Mouse (Mus musculus) spleen, adult 12 weeks (tissue): Measurements from ENCODE around the gene Qk.

ENCODE experiments used
- DNase-seq: peaks from one replicate; pipeline ENCODE4 v3.0.0; 2022; ENCODE audit warnings: low spot score

The Qk gene

DNA sequence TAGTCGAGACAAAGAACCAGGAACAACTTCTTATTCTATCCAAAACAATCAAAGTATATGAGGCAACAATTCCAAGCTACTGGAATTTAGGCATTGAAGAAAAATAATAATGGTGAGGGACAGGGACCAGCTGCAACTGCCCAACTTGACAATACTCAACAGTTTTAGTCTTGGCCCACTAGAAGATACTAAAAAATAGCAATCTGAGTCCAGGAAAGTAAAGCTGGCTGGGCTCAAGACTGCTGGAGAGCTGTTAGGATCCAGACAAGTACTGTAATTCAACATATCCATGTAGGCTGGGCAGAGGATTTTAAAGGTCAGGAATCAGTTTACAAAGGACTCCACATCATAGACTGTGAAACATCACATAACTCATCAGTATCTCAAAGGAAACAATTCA lies 79.6 kb downstream of the Qk start:
- no peak for DNase-seq

DNA sequence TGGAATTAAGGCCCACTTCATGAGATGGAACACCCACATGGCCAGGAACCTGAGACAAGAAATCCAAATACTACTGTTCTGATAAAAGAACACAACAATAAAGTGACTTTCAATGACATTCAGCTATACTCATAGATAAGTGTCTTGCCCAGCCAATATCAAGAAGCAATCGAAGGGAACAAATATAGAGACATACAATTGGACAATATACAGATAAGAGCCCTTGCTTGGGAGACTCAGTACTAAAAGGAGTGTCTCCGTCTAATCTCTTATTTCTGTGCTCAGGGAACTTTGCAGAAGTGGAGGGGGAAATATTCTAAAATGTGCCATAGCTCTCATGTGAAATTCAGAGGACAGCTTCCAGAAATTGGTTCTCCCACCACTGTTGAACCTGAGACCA lies 83.1 kb downstream of the Qk start:
- DNase-seq: no peak

- DNase-seq: no peak
Observed at GRCm38 (mm10) chr17:10232406-10232805, 87.2 kb downstream of the Qk start.

DNA sequence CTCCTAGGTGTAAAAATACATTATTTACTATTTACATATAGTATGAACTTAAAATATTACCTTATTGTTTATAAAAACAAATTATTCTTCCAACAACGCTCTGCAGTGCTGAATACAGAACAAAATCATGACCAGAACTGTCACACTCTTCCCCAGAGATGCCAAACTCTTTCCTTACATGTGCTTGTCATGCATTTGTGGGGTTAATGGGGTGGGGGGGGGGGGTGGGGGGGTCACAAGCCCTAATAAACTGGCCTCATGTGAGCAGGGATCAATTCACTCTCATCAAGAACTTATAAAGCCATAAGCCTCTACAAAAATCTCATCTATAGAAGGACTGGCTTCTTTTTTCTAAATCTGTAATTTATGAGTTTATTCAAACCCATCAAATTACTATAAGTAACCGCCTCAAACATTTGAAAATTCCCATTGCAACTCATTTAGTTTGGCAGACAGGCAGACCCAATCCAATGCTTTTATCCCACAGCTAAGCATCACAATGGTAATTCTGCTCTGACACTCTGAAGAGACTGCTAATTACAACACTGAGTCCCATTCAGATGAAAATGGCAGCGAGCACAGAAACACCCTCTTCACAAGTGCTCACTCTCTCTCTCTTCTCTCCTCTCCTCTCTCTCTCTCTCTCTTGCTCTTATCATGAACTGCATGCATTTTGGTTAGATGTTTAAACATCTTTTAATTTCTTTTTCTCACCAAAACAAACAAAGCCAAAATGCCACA lies 91.7 kb downstream of the Qk start:
- DNase-seq: no peak

GRCm38 (mm10) chr17:10216164-10216563 lies 103.5 kb downstream of the Qk start:
- DNase-seq: no peak

GRCm38 (mm10) chr17:10209154-10209777 lies 110.4 kb downstream of the Qk start:
- no peak for DNase-seq

- DNase-seq: no peak
Observed at GRCm38 (mm10) chr17:10198662-10199061, 121.0 kb downstream of the Qk start.

GRCm38 (mm10) chr17:10198231-10198630 lies 121.4 kb downstream of the Qk start:
- no peak for DNase-seq

- DNase-seq: no peak
Observed at GRCm38 (mm10) chr17:10195703-10196102, 124.0 kb downstream of the Qk start.

GRCm38 (mm10) chr17:10190857-10191256 lies 128.8 kb downstream of the Qk start:
- DNase-seq: no peak

DNA sequence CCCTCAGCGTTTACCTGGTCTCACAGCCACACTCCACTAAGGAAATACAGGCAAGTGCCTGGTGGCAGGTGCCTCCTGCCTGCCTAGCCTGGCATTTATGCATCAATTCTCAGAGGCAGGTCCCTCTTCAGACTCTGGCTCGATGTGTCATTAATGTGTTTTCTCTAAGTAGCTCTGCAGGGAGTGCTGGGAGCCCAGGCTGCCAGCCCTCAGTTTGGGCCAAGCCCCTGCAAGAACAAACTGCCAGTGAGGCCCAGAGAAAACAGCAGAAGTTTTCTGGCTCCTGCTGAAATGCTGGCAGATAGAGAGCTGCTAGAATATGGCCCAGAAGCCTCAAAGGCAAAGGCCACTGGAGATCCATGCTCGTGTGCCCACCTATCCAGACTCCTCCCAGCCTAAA lies 131.2 kb downstream of the Qk start:
- no peak for DNase-seq

GRCm38 (mm10) chr17:10187431-10188020 lies 132.1 kb downstream of the Qk start:
- DNase-seq: no peak

- DNase-seq: no peak
Observed at GRCm38 (mm10) chr17:10181761-10182160, 137.9 kb downstream of the Qk start.

- no peak for DNase-seq
Observed at GRCm38 (mm10) chr17:10177096-10177495, 142.6 kb downstream of the Qk start.

DNA sequence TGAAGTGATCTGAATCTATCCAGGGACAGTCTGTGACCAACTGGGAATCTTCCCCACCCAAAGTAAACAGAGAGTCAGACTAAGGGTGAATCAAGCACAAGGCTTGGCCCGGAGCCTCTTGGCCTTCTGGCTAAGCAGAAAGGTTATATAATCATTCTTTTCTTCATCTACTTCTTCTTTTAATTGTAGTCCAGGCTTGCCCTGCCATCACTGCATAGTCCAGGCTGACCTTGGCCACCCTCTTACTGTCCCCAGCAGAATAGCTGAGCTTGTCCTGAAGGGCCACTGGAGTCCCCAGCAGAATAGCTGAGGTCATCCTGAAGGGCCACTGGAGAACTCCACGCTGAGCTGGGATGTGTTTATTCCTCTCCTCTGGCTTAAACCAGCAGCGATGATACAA lies 158.4 kb downstream of the Qk start:
- DNase-seq: no peak

GRCm38 (mm10) chr17:10160415-10160814 lies 159.2 kb downstream of the Qk start:
- no peak for DNase-seq

DNA sequence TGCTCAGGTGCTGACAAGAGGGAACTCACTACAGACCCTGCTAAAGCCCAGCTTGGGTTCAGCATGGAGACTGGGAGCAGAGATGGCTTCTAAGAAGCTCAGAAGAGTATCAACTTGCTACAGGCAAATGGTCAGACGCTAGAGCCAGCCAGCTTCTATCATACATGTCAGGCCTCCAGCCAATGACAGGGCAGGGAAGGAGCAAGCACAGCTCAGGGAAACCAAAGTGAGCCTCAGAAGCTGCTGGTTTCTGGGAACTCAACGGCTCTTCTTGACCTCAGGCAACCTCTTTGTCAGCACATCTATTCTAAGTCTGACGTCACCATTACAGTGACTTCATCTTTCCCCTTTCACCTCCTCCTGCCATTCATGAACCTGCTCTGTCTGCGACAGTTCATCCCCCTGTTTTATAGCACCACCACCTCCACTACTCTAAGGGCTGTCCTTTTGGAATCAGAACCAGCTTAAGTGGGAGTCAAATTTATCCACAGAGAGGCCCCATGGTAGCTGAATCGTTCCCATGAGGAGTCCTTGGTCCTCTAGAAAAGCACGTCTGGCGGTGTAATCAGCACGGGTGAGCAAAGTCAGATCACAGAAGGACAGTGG lies 166.7 kb downstream of the Qk start:
- DNase-seq: no peak
